Mouse (Mus musculus) liver, adult (tissue): Measurements from ENCODE around the gene Trim75.

ENCODE experiments used
- GATA4 ChIP-seq: IDR thresholded peaks from 2 replicates; pipeline ENCODE4 v1.6.1; 2014; ENCODE audit warnings: mild to moderate bottlenecking, low read length; ENCODE audit not compliant: insufficient replicate concordance

Trim75 gene

GRCm38 (mm10) chr8:64946820-64947697 is 40.6 kb downstream of the Trim75 start, which contains the start of gene Tmem192:
Tmem192 (plus strand) TSS chr8:64947185.
- peak; percentile 37; the same call in 1 of the 2 replicates for TF ChIP-seq GATA4

DNA sequence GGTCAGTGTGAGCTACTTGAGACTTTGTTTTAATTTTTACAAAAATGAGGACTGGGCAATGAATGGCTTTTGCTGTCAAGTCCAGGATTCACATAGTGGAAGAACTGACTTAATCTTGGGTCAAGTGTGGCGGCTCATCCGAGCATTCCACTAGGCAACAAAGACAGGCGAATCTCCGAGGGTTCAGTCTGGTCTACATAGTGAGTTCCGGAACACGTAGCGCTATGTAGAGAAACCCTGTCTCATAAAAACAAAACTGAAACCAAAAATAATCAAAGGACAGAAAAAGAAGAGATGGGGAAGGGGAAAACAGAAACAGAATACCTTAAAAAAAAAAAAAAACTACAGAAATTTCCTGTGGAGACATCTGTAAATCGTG is 41.2 kb downstream of the Trim75 start:
- TF ChIP-seq GATA4 = no peak

GRCm38 (mm10) chr8:64945606-64946005 is 42.0 kb downstream of the Trim75 start:
- TF ChIP-seq GATA4 = no peak

GRCm38 (mm10) chr8:64944831-64945230 is 42.8 kb downstream of the Trim75 start:
- no peak for TF ChIP-seq GATA4

- TF ChIP-seq GATA4 = no peak
Measured at GRCm38 (mm10) chr8:64942946-64943345, 44.7 kb downstream of the Trim75 start.

GRCm38 (mm10) chr8:64941495-64941894 is 46.1 kb downstream of the Trim75 start:
- peak; percentile 83; the same call in 1 of the 2 replicates for TF ChIP-seq GATA4

- TF ChIP-seq GATA4 = no peak
Measured at GRCm38 (mm10) chr8:64941019-64941418, 46.6 kb downstream of the Trim75 start.

- TF ChIP-seq GATA4 = no peak
Measured at GRCm38 (mm10) chr8:64934997-64935396, 52.6 kb downstream of the Trim75 start.
